Mouse (Mus musculus): ENCODE data around the gene Ccdc120. TPM values are rescaled to one million over a fixed set of nuclear protein-coding genes. Genes with fewer than 3 reads are reported as not detected.

Gene Ccdc120
- polyA plus RNA-seq, 1 experiment from 2014 or later = 57.1 TPM

DNA sequence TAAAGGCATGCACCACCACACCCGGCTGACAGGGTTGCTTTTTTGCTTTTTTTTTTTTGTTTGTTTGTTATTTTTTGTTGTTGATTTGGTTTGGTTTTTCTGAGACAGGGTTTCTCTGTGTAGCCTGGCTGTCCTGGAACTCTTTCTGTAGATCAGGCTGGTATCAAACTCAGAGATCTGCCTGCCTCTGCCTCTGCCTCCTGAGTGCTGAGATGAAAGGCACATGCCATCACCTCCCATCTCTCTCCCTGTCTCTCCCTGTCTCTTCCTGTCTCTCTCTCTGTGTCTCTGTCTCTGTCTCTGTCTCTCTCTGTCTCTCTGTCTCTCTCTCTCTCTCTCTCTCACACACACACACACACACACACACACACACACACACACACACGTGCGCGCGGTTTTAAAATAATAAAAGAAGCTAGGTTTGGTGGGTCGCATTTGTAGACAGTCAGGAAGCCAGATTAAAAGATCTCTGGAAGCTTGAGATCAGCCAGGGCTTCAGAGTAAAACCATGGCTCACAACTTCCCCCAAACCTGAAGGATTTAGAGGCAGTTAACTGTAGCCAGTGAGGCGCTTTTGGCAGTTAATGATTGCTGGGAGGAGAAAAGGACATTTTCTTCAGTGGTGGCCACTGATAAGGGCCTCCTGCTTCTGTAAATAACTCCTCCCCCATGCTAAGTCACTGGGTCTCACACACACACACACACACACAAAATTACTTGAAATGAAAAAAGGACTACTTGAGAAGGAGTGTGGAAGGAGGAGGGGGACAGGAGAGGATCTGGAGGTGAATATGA, 27.9 kb upstream of the Ccdc120 start:
- no peak overlapping the region for H3K4me2 ChIP-seq (ENCODE audit: low read depth, low read length)
- no peaks in the 10 kb centered on the region for H3K27me3 ChIP-seq (ENCODE audit: control insufficient read depth, insufficient read depth, low read length)
- no peak overlapping the region for H3K4me3 ChIP-seq (ENCODE audit: low read depth, low read length)
- WGBS = 76% methylated on average over 7 of the region's 7 CpGs
- no peak for ATAC-seq (ENCODE audit: low read depth)
- no peaks in the 10 kb centered on the region for H3K9me3 ChIP-seq (ENCODE audit: control insufficient read depth, low read length)
- no peaks in the 10 kb centered on the region for H3K4me1 ChIP-seq (ENCODE audit: control insufficient read depth, insufficient read depth, low read length)
- no peak overlapping the region for H3K27ac ChIP-seq (ENCODE audit: low read depth, low read length)
- no peaks in the 10 kb centered on the region; the same call in 1 of the 2 replicates for H3K36me3 ChIP-seq (ENCODE audit: control insufficient read depth, insufficient read depth, low read length)
- no peak overlapping the region for H3K9ac ChIP-seq (replicated peaks; ENCODE audit: low read depth, low read length)

GRCm38 (mm10) chrX:7776329-7777082, 25.8 kb upstream of the Ccdc120 start:
- Histone ChIP-seq H3K4me3 (ENCODE audit: low read depth, low read length) (no peak overlapping the region), H3K4me2 (ENCODE audit: low read depth, low read length) (no peak overlapping the region), H3K9me3 (ENCODE audit: control insufficient read depth, low read length) (no peaks in the 10 kb centered on the region), H3K9ac (replicated peaks; ENCODE audit: low read depth, low read length) (no peak overlapping the region), H3K27me3 (ENCODE audit: control insufficient read depth, insufficient read depth, low read length) (no peaks in the 10 kb centered on the region), H3K36me3 (ENCODE audit: control insufficient read depth, insufficient read depth, low read length) (no peaks in the 10 kb centered on the region; the same call in 1 of the 2 replicates), H3K27ac (ENCODE audit: low read depth, low read length) (no peak overlapping the region), H3K4me1 (ENCODE audit: control insufficient read depth, insufficient read depth, low read length) (no peaks in the 10 kb centered on the region)
- WGBS = 48% methylated on average over 8 of the region's 8 CpGs
- ATAC-seq (ENCODE audit: low read depth) = peak; percentile 76; the same call in 1 of the 2 replicates

DNA sequence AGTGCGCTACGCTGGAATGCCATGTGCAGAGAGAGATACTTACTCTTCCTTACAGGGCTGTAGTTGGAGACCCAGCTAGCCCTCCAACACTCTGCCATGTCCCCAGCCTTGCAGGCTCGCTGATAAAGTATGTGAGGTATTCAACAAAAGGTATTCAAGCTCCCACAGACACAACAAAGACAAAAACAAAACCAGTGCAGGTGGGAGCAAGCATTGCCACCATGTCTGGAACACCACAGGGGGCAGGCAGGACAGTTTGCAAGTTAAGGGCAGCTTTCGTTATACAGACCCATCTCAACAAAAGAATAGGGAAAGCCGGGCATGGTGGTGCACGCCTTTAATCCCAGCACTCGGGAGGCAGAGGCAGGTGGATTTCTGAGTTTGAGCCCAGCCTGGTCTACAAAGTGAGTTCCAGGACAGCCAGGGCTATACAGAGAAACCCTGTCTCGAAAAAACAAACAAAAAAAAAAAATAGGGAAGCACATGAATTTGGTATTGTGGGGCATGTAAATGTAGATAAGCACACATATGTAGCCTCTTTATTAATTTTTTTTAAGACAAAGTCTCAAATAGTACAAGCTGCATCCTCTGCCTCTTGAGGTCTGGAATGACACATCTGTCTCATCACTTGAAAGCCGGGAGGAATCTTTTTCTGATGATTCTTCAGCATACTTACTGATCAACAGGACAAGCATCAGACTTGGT, 24.9 kb upstream of the Ccdc120 start:
- Histone ChIP-seq H3K36me3 (ENCODE audit: control insufficient read depth, insufficient read depth, low read length) (no peaks in the 10 kb centered on the region; the same call in 1 of the 2 replicates), H3K4me1 (ENCODE audit: control insufficient read depth, insufficient read depth, low read length) (no peaks in the 10 kb centered on the region), H3K27ac (ENCODE audit: low read depth, low read length) (no peak overlapping the region), H3K4me3 (ENCODE audit: low read depth, low read length) (no peak overlapping the region), H3K9me3 (ENCODE audit: control insufficient read depth, low read length) (no peaks in the 10 kb centered on the region), H3K27me3 (ENCODE audit: control insufficient read depth, insufficient read depth, low read length) (no peaks in the 10 kb centered on the region), H3K4me2 (ENCODE audit: low read depth, low read length) (no peak overlapping the region), H3K9ac (replicated peaks; ENCODE audit: low read depth, low read length) (no peak overlapping the region)
- ATAC-seq (ENCODE audit: low read depth) = no peak
- 78% methylated on average over 9 of the region's 9 CpGs for WGBS

GRCm38 (mm10) chrX:7772766-7773165, 22.1 kb upstream of the Ccdc120 start:
- H3K9me3 ChIP-seq (ENCODE audit: control insufficient read depth, low read length) = no peaks in the 10 kb centered on the region
- H3K4me1 ChIP-seq (ENCODE audit: control insufficient read depth, insufficient read depth, low read length) = no peaks in the 10 kb centered on the region
- no peak overlapping the region for H3K4me2 ChIP-seq (ENCODE audit: low read depth, low read length)
- H3K27me3 ChIP-seq (ENCODE audit: control insufficient read depth, insufficient read depth, low read length) = no peaks in the 10 kb centered on the region
- no peak overlapping the region for H3K9ac ChIP-seq (replicated peaks; ENCODE audit: low read depth, low read length)
- 65% methylated on average over 2 of the region's 2 CpGs for WGBS
- no peak for ATAC-seq (ENCODE audit: low read depth)
- H3K36me3 ChIP-seq (ENCODE audit: control insufficient read depth, insufficient read depth, low read length) = peaks cover 3% of the 10 kb centered on the region
- no peak overlapping the region for H3K27ac ChIP-seq (ENCODE audit: low read depth, low read length)
- no peak overlapping the region for H3K4me3 ChIP-seq (ENCODE audit: low read depth, low read length)

GRCm38 (mm10) chrX:7769302-7770017, 18.8 kb upstream of the Ccdc120 start:
- Histone ChIP-seq H3K9ac (replicated peaks; ENCODE audit: low read depth, low read length) (no peak overlapping the region), H3K9me3 (ENCODE audit: control insufficient read depth, low read length) (no peaks in the 10 kb centered on the region), H3K4me1 (ENCODE audit: control insufficient read depth, insufficient read depth, low read length) (no peaks in the 10 kb centered on the region), H3K4me3 (ENCODE audit: low read depth, low read length) (no peak overlapping the region), H3K4me2 (ENCODE audit: low read depth, low read length) (no peak overlapping the region), H3K27ac (ENCODE audit: low read depth, low read length) (no peak overlapping the region), H3K27me3 (ENCODE audit: control insufficient read depth, insufficient read depth, low read length) (no peaks in the 10 kb centered on the region), H3K36me3 (ENCODE audit: control insufficient read depth, insufficient read depth, low read length) (peaks cover 3% of the 10 kb centered on the region)
- 90% methylated on average over 7 of the region's 7 CpGs for WGBS
- ATAC-seq (ENCODE audit: low read depth) = no peak

- H3K4me2 ChIP-seq (ENCODE audit: low read depth, low read length) = peak overlapping the region; percentile 61
- H3K9me3 ChIP-seq (ENCODE audit: control insufficient read depth, low read length) = no peaks in the 10 kb centered on the region
- no peak for ATAC-seq (ENCODE audit: low read depth)
- no peaks in the 10 kb centered on the region for H3K4me1 ChIP-seq (ENCODE audit: control insufficient read depth, insufficient read depth, low read length)
- peak overlapping the region; percentile 21 for H3K9ac ChIP-seq (replicated peaks; ENCODE audit: low read depth, low read length)
- H3K4me3 ChIP-seq (ENCODE audit: low read depth, low read length) = peak overlapping the region; percentile 18; the same call in 1 of the 2 replicates
- H3K27ac ChIP-seq (ENCODE audit: low read depth, low read length) = no peak overlapping the region
- WGBS = 20% methylated on average over 11 of the region's 11 CpGs
- H3K36me3 ChIP-seq (ENCODE audit: control insufficient read depth, insufficient read depth, low read length) = peaks cover 3% of the 10 kb centered on the region
- no peaks in the 10 kb centered on the region for H3K27me3 ChIP-seq (ENCODE audit: control insufficient read depth, insufficient read depth, low read length)
These were observed 15.1 kb upstream of the Ccdc120 start for GRCm38 (mm10) chrX:7765764-7766163.

GRCm38 (mm10) chrX:7765281-7765670, 14.6 kb upstream of the Ccdc120 start:
- Histone ChIP-seq H3K36me3 (ENCODE audit: control insufficient read depth, insufficient read depth, low read length) (peaks cover 3% of the 10 kb centered on the region), H3K27ac (ENCODE audit: low read depth, low read length) (no peak overlapping the region), H3K4me2 (ENCODE audit: low read depth, low read length) (peak overlapping the region; percentile 61), H3K27me3 (ENCODE audit: control insufficient read depth, insufficient read depth, low read length) (no peaks in the 10 kb centered on the region), H3K9ac (replicated peaks; ENCODE audit: low read depth, low read length) (peak overlapping the region; percentile 21; the same call in 1 of the 2 replicates), H3K9me3 (ENCODE audit: control insufficient read depth, low read length) (no peaks in the 10 kb centered on the region), H3K4me1 (ENCODE audit: control insufficient read depth, insufficient read depth, low read length) (no peaks in the 10 kb centered on the region), H3K4me3 (ENCODE audit: low read depth, low read length) (peak overlapping the region; percentile 18; the same call in 1 of the 2 replicates)
- no peak for ATAC-seq (ENCODE audit: low read depth)
- WGBS = 27% methylated on average over 13 of the region's 13 CpGs

DNA sequence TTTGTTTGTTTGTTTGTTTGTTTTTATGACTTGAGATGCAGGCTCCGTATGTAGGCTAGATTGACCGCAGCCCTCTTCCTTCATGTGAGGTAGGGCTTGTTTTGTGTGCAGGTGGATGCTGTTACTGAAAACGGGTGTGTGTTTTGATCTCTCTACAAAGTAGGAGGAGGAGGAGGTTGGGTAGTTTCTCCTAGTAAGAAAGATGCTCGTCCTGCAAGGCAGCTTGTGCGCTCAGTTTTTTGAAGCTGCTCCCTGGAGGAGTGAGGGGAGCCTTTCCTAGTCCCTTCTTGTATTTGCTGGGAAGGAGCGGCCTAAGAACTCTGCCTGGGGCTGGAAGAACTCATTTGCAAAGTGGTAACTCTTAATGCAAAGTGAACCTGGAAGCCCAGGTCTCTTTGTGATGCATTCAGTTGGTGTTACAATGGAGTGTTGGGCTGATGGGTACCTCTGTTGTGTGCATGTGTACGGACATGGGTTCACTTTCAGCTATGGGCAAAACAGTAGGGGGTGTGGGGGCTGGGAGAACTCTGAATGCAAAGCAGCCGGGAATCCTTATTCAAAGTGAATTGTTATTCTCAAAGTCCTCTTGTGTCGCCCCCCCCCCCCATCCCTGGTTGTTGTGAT, 14.1 kb upstream of the Ccdc120 start:
- no peaks in the 10 kb centered on the region for H3K27me3 ChIP-seq (ENCODE audit: control insufficient read depth, insufficient read depth, low read length)
- H3K27ac ChIP-seq (ENCODE audit: low read depth, low read length) = no peak overlapping the region
- no peaks in the 10 kb centered on the region for H3K9me3 ChIP-seq (ENCODE audit: control insufficient read depth, low read length)
- H3K4me1 ChIP-seq (ENCODE audit: control insufficient read depth, insufficient read depth, low read length) = no peaks in the 10 kb centered on the region
- peak overlapping the region; percentile 53 for H3K4me3 ChIP-seq (ENCODE audit: low read depth, low read length)
- peak overlapping the region; percentile 61 for H3K4me2 ChIP-seq (ENCODE audit: low read depth, low read length)
- WGBS = 17% methylated on average over 9 of the region's 9 CpGs
- 0 out of 2 replicates have a peak overlapping the region, but pooled peaks have one; percentile 21 for H3K9ac ChIP-seq (replicated peaks; ENCODE audit: low read depth, low read length)
- H3K36me3 ChIP-seq (ENCODE audit: control insufficient read depth, insufficient read depth, low read length) = peaks cover 3% of the 10 kb centered on the region; the same call in 1 of the 2 replicates
- no peak for ATAC-seq (ENCODE audit: low read depth)
